Mouse (Mus musculus) heart, embryonic 14.5 days (tissue): Measurements from ENCODE around the gene Specc1l. TPM values are rescaled to one million over a fixed set of nuclear protein-coding genes. Genes with fewer than 3 reads are reported as not detected.

Source experiments
- ATAC-seq: fragments of 200-750 bp; cut with Nextera tagmentation; 2 replicates; pipeline ENCODE4 v1.8.0; 2017; ENCODE audit warnings: low read depth, moderate TSS enrichment; ENCODE audit not compliant: insufficient number of reproducible peaks, insufficient read depth, low FRiP score
- H3K27ac ChIP-seq, 2 experiments: fragments of 200-500 bp in 1 of 2; fragments of 300-500 bp in 1 of 2; sonication (generic) in 1 of 2; replicated peaks in 1 of 2; 2 replicates each; pipeline ENCODE4 v1.5.1; 2012 to 2014; ENCODE audit warnings: low read depth in 2 of 2, low read length in 2 of 2, control low read depth in 1 of 2, mild to moderate bottlenecking in 1 of 2, mixed read lengths in 1 of 2; ENCODE audit not compliant: control insufficient read depth in 1 of 2, insufficient read depth in 1 of 2
- H3K27me3 ChIP-seq: fragments of 300-500 bp; sonication (generic); 2 replicates; pipeline ENCODE4 v1.6.1; 2014; ENCODE audit warnings: mild to moderate bottlenecking, low read length, control low read depth; ENCODE audit not compliant: control insufficient read depth, insufficient read depth
- H3K36me3 ChIP-seq: fragments of 300-500 bp; sonication (generic); 2 replicates; pipeline ENCODE4 v1.6.1; 2014; ENCODE audit warnings: mild to moderate bottlenecking, control low read depth, low read length, mixed read lengths; ENCODE audit not compliant: control insufficient read depth, insufficient read depth
- H3K4me1 ChIP-seq, 2 experiments: fragments of 200-500 bp in 1 of 2; fragments of 300-500 bp in 1 of 2; sonication (generic) in 1 of 2; 2 replicates each; pipeline ENCODE4 v1.6.1; 2012 to 2014; ENCODE audit warnings: low read length in 2 of 2, control low read depth in 1 of 2, mixed read lengths in 1 of 2; ENCODE audit not compliant: control insufficient read depth in 2 of 2, insufficient read depth in 2 of 2
- H3K4me2 ChIP-seq: fragments of 300-500 bp; sonication (generic); 2 replicates; pipeline ENCODE4 v1.6.1; 2014; ENCODE audit warnings: mild to moderate bottlenecking, low read length
- H3K4me3 ChIP-seq, 2 experiments: fragments of 200-500 bp in 1 of 2; fragments of 300-500 bp in 1 of 2; sonication (generic) in 1 of 2; 2 replicates each; pipeline ENCODE4 v1.5.1; 2012 to 2014; ENCODE audit warnings: low read length in 2 of 2, mild to moderate bottlenecking in 2 of 2, control low read depth in 1 of 2, low read depth in 1 of 2, moderate library complexity in 1 of 2; ENCODE audit not compliant: control insufficient read depth in 1 of 2, insufficient read depth in 1 of 2
- H3K9ac ChIP-seq: fragments of 300-500 bp; sonication (generic); 2 replicates; pipeline ENCODE4 v1.6.1; 2014; ENCODE audit warnings: mild to moderate bottlenecking, low read length
- H3K9me3 ChIP-seq: fragments of 300-500 bp; sonication (generic); 2 replicates; pipeline ENCODE4 v1.6.1; 2016; ENCODE audit warnings: low read length, control low read depth; ENCODE audit not compliant: control insufficient read depth
- WGBS: fragments of 180-500 bp; shearing (Covaris S2); extraction: QIAGEN DNeasy Blood & Tissue Kit; methylation state at CpG from one replicate; pipeline ENCODE4 v1.1.7; 2014; 5-methylcytosine and 5-hydroxymethylcytosine counted together
- polyA plus RNA-seq: library from polyadenylated mRNA; unstranded; fragments of >200 nt; fragmentation: Nextera tagmentation; extraction: Ambion mirVana; gene quantifications from 2 replicates; pipeline ENCODE4 v1.2.1, GENCODE M21; 2014

The Specc1l gene
- polyA plus RNA-seq, 1 experiment from 2014 or later, result 16.7 TPM

DNA sequence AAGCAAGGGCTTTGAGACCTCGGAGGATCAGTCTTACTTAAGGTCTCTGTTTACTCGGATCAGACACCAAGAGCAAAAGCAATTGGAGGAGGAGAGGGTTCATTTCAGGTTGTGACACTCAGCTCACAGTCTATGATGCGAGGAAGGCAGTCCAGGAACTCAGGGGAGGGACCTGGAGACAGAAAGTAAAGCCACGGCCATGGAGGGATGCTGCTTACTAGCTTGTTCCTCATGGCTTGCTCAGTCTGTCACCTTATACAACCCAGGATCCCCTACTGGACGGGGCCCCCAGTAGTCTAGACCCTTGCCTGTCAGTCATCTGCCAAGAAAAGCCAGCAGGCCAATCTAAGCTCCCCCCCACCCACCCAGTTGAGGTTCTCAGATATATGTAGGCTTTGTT is 33.0 kb upstream of the Specc1l start:
- Histone ChIP-seq H3K9ac (no peak overlapping the region), H3K4me1 (peaks cover 11 to 14% of the 10 kb centered on the region in 2 experiments), H3K4me2 (no peak overlapping the region), H3K4me3 (no peak overlapping the region), H3K9me3 (no peaks in the 10 kb centered on the region), H3K27me3 (no peaks in the 10 kb centered on the region), H3K27ac (no peak overlapping the region), H3K36me3 (peaks cover 79% of the 10 kb centered on the region)
- 89% methylated on average over 5 of the region's 5 CpGs for WGBS
- no peak for ATAC-seq

DNA sequence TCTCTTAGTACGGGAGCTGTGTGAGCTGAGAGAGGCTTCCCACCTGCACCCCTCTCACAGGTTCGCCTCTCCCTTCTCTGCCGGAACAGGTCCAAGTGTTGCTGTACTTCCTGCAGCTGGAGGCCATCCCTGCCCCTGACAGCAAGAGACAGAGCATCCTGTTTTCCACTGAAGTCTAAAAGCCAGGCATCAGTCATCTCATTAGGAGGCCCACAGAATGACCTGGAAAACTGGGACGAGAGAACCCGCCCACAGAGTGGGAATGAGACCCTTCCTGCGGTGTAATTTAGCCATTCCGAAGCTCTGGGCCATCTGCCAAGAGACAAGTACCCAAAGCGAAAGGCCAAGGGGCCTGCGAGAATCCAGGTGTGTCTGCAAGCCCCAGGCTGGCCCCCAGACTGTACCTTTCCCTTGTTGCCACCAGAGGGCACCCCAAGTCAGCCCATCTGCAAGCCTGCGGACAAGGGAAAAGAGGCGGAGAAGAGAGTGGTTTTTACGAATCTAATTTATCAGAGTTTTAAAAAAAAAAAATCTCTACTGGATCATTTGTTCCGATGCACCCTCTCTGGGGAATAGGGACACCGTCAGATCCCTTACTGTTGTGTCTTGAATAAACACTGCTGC is 29.6 kb upstream of the Specc1l start:
- peaks cover 2 to 7% of the 10 kb centered on the region in 2 experiments for H3K4me1 ChIP-seq
- no peak overlapping the region for H3K9ac ChIP-seq
- H3K4me2 ChIP-seq, result no peak overlapping the region
- WGBS, result 34% methylated on average over 14 of the region's 14 CpGs
- peaks cover 70% of the 10 kb centered on the region for H3K36me3 ChIP-seq
- H3K9me3 ChIP-seq, result no peaks in the 10 kb centered on the region
- no peak overlapping the region for H3K4me3 ChIP-seq
- ATAC-seq, result no peak
- no peak overlapping the region for H3K27ac ChIP-seq
- H3K27me3 ChIP-seq, result no peaks in the 10 kb centered on the region

DNA sequence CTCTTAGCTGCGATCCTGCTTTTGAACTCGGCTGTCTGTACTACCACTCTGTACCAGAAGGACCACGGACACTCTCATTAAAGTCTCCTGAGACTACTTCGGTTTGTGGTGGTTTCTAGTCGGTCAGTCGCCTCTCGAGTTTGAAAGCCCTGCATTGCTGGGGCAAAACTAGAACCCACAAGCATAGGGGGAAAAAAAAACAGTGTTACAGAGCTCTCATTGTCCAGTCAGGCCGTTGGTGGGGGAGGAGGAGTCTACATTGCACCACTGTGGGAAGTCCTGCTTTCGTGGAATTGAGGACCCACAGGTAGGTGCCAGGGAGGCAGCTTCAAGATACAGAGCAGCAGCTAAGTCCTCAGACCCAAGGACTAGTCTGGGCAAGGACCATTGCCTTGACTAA is 27.0 kb upstream of the Specc1l start:
- Histone ChIP-seq H3K9me3 (no peaks in the 10 kb centered on the region), H3K9ac (no peak overlapping the region), H3K36me3 (peaks cover 44% of the 10 kb centered on the region), H3K27me3 (no peaks in the 10 kb centered on the region), H3K4me1 (peaks cover 8 to 13% of the 10 kb centered on the region in 2 experiments), H3K4me3 (no peak overlapping the region), H3K27ac (no peak overlapping the region), H3K4me2 (no peak overlapping the region)
- 90% methylated on average over 9 of the region's 9 CpGs for WGBS
- ATAC-seq, result no peak

DNA sequence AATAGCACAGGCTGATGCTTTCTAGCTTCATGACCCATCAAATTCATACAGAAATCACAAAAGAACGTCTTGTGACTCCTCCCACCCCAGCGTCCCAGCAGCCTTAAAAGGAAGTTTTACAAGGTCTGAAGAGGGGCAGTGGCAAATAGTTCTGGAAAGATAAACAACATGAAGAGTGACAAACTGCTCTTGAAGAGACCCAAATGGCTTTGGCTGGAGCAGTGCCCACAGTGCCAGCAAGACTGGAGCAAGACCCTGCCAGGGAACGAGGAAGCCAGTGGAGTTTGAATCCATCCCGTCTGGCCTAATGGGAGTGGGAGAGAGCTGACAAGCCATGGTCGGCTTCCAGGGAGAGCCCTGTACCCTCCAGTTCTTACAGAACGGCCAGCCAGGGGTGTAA is 25.3 kb upstream of the Specc1l start:
- 35% methylated on average over 6 of the region's 6 CpGs for WGBS
- no peak for ATAC-seq
- no peaks in the 10 kb centered on the region for H3K9me3 ChIP-seq
- H3K4me2 ChIP-seq, result no peak overlapping the region
- H3K27ac ChIP-seq, result no peak overlapping the region
- peaks cover 8 to 13% of the 10 kb centered on the region in 2 experiments for H3K4me1 ChIP-seq
- no peak overlapping the region for H3K4me3 ChIP-seq
- H3K9ac ChIP-seq, result no peak overlapping the region
- peaks cover 27% of the 10 kb centered on the region for H3K36me3 ChIP-seq
- H3K27me3 ChIP-seq, result no peaks in the 10 kb centered on the region

DNA sequence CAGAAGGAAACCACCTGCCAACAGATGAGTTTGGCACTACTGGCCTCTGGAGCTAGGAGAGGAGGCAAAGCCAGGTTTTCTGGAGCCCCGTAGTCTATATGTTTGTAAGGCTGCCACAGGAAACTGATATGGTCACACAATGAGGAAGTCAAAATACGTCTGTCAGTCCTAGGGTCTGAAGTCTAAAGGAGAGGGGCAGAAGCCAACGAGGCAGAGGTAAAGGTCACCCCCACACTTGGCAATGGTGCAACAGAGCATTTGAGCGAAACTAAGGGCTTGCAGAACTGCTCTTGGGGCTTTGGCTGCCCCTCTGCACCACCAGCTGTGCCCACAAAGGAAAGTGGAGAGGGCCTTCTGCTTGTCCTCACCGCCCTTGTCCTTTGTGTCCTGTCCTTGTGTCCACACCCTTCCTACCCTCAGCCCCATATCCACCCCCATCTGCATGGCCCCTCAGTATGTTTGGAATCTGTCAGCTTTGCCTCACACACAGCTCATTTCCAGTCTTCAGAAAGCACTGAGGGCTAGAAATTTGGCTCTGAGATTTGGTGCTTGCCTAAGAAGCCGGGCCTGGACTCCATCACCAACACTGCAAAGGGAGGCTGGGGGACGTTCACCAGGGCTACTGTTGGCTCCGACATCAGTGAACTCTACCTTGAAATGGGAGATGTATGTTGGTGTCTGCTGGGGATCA is 24.4 kb upstream of the Specc1l start:
- Histone ChIP-seq H3K4me3 (no peak overlapping the region), H3K27me3 (no peaks in the 10 kb centered on the region), H3K9me3 (no peaks in the 10 kb centered on the region), H3K4me2 (no peak overlapping the region), H3K27ac (peak overlapping the region in 1 of 2 experiments; percentile 37; a peak in 1 of 4 replicates), H3K4me1 (peaks cover 8 to 13% of the 10 kb centered on the region in 2 experiments), H3K36me3 (peaks cover 19% of the 10 kb centered on the region), H3K9ac (no peak overlapping the region)
- 47% methylated on average over 8 of the region's 8 CpGs for WGBS
- no peak for ATAC-seq

DNA sequence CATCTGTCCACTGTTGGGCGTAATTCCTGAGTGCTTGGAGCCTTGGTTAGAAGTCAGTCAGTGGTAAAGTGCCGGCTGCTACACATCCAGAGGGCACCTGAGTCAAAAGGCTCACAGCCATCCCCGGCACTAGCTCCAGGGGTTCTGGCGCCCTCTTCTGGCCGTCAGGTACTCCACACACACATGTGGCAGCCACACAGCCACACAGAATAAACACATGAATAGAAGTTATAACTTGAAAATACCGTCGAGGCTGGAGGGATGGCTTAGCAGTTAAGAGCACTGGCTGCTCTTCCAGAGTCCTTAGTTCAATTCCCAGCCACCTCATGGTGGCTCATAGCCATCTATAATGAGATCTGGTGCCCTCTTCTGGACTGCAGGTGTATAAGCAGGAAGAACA is 20.2 kb upstream of the Specc1l start:
- ATAC-seq, result no peak

DNA sequence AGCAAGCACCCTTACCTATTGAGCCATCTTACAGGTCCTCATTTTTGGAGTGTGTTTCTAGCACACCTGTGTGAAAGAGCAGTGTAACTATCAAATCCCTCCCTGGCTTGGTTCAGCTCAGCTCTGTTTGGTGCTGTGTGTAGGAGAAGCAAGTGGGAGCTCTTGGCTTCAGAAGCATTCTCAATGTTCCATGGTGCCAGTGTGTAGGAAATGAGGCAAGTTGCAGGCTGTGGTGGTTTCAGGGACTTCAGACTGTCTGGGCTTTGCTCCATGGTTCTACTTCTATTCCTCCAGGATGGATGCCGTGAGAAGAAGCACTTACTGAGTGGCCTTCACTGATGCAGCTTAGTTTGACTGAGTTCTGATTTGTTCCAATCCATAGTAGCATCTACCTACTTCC is 14.1 kb upstream of the Specc1l start:
- no peak overlapping the region for H3K4me2 ChIP-seq
- H3K9ac ChIP-seq, result no peak overlapping the region
- 0 out of 2 replicates have a peak, but pooled peaks cover 2% of the 10 kb centered on the region for H3K9me3 ChIP-seq
- H3K4me3 ChIP-seq, result no peak overlapping the region
- no peaks in the 10 kb centered on the region for H3K4me1 ChIP-seq
- no peaks in the 10 kb centered on the region for H3K36me3 ChIP-seq
- ATAC-seq, result no peak
- WGBS, result 71% methylated on average over 1 of the region's 1 CpGs
- no peaks in the 10 kb centered on the region for H3K27me3 ChIP-seq
- no peak overlapping the region for H3K27ac ChIP-seq

More for the DNA sequence above, 20.2 kb upstream of the Specc1l start:
- no peak overlapping the region for H3K4me2 ChIP-seq
- peaks cover 8 to 11% of the 10 kb centered on the region in 2 experiments for H3K4me1 ChIP-seq
- no peaks in the 10 kb centered on the region for H3K36me3 ChIP-seq
- H3K4me3 ChIP-seq, result no peak overlapping the region
- H3K9me3 ChIP-seq, result 0 out of 2 replicates have a peak, but pooled peaks cover 2% of the 10 kb centered on the region
- no peak overlapping the region for H3K27ac ChIP-seq
- 46% methylated on average over 7 of the region's 7 CpGs for WGBS
- H3K27me3 ChIP-seq, result no peaks in the 10 kb centered on the region
- no peak overlapping the region for H3K9ac ChIP-seq
